In genomic region chr15:85678351-85678895, GRCm38 (mm10) we compare ENCODE assay signal across 9 mouse cellular contexts. TPM values are rescaled to one million over a fixed set of nuclear protein-coding genes. Genes with fewer than 3 reads are reported as not detected.
DNase-seq lines count a peak whose midpoint lies in the region; ATAC-seq and TF ChIP-seq lines count a peak whose summit lies in the region.
"Had no signal": no experiment of that assay in that cellular context is flagged by ENCODE, and none has a peak within 500 bp of the region (broad histone marks: within the 10 kb centered on the region; RNA-seq: fewer than 3 reads in every experiment).

No protein-coding gene starts in this region.

- no peak overlapping the region for H3K9ac ChIP-seq in kidney, postnatal 0 days (ENCODE audit: low read depth, low read length)
- peak overlapping the region; percentile 59 for H3K9ac ChIP-seq in midbrain, embryonic 16.5 days (ENCODE audit: low read depth, low read length)

- ATAC-seq in kidney, postnatal 0 days (replicated peaks; ENCODE audit: low FRiP score, low read depth): no peak
- no peak; the same call in 1 of the 2 replicates for ATAC-seq in midbrain, embryonic 16.5 days
- ATAC-seq in megakaryocyte-erythroid progenitor cell, adult 5-6 weeks (replicated peaks; ENCODE audit: low FRiP score, low TSS enrichment, poor library complexity, severe bottlenecking): no peak

- H3K9me3 ChIP-seq in kidney, postnatal 0 days (replicated peaks; ENCODE audit: low read length): no peaks in the 10 kb centered on the region
- H3K9me3 ChIP-seq in midbrain, embryonic 16.5 days (replicated peaks; ENCODE audit: control insufficient read depth, low read length, poor library complexity, severe bottlenecking): no peaks in the 10 kb centered on the region

- H3K27me3 ChIP-seq in cerebellum, adult 2 months (ENCODE audit: control insufficient read depth, insufficient read depth, low read length): no peaks in the 10 kb centered on the region
- H3K27me3 ChIP-seq in kidney, postnatal 0 days (ENCODE audit: insufficient read depth, low read length): no peaks in the 10 kb centered on the region
- no peaks in the 10 kb centered on the region for H3K27me3 ChIP-seq in midbrain, embryonic 16.5 days (ENCODE audit: control insufficient read depth, insufficient read depth, low read depth, low read length)

- H3K4me3 ChIP-seq in cerebellum, adult 2 months (replicated peaks; ENCODE audit: insufficient read depth, low read depth, low read length): peak overlapping the region; percentile 52
- H3K4me3 ChIP-seq in kidney, postnatal 0 days (replicated peaks; ENCODE audit: low read depth, low read length): no peak overlapping the region
- peak overlapping the region; percentile 28 for H3K4me3 ChIP-seq in midbrain, embryonic 16.5 days (ENCODE audit: low read depth, low read length)

- H3K4me1 ChIP-seq in cerebellum, adult 2 months (ENCODE audit: control insufficient read depth, insufficient read depth, low read length): peaks cover 40% of the 10 kb centered on the region
- peaks cover 36% of the 10 kb centered on the region for H3K4me1 ChIP-seq in kidney, postnatal 0 days (replicated peaks; ENCODE audit: insufficient read depth, low read length)
- peaks cover 36% of the 10 kb centered on the region for H3K4me1 ChIP-seq in midbrain, embryonic 16.5 days (ENCODE audit: control insufficient read depth, insufficient read depth, low read length)

- DNase-seq in cerebellum, adult 2 months: peak; percentile 72 to 76
- DNase-seq in cerebellum, adult 11 months: no peak
- DNase-seq in kidney, postnatal 0 days (ENCODE audit: low spot score): no peak
- DNase-seq in kidney, adult 18-20 months: no peak
- DNase-seq in cerebellum, postnatal 10 days: peak; percentile 63 to 71
- DNase-seq in adrenal gland, adult (ENCODE audit: inconsistent age in 2 of 2, low spot score in 1 of 2): no peak
- DNase-seq: lung, postnatal 14 days had no signal

- no peak for TF ChIP-seq CTCF in cerebellum, adult 2 months (IDR thresholded peaks at IDR 0.05; ENCODE audit: borderline replicate concordance, insufficient read depth, low read depth, low read length)
- TF ChIP-seq CTCF in kidney, postnatal 0 days (IDR thresholded peaks at IDR 0.05; ENCODE audit: low read depth): no peak

- WGBS in cerebellum, adult 2 months: 5% methylated on average over 15 of the region's 15 CpGs
- WGBS in kidney, postnatal 0 days: 75% methylated on average over 15 of the region's 15 CpGs
- WGBS in midbrain, embryonic 16.5 days: 82% methylated on average over 15 of the region's 15 CpGs

- H3K4me2 ChIP-seq in kidney, postnatal 0 days (ENCODE audit: low read length): no peak overlapping the region
- H3K4me2 ChIP-seq in midbrain, embryonic 16.5 days (ENCODE audit: low read length): peak overlapping the region; percentile 54

- H3K27ac ChIP-seq in cerebellum, adult 2 months (ENCODE audit: insufficient read depth, low read length): peak overlapping the region; percentile 95
- H3K27ac ChIP-seq in kidney, postnatal 0 days: 0 out of 2 replicates have a peak overlapping the region, but pooled peaks have one; percentile 13
- peak overlapping the region; percentile 84 for H3K27ac ChIP-seq in midbrain, embryonic 16.5 days (ENCODE audit: low read length)

- 0 out of 2 replicates have a peak, but pooled peaks have one; percentile 19 for TF ChIP-seq POLR2A in cerebellum, adult 2 months (IDR thresholded peaks at IDR 0.05; ENCODE audit: borderline replicate concordance, insufficient read depth, low read length)

- 0 out of 2 replicates have a peak, but pooled peaks cover 10% of the 10 kb centered on the region for H3K36me3 ChIP-seq in kidney, postnatal 0 days (ENCODE audit: insufficient read depth, low read length)
- H3K36me3 ChIP-seq in midbrain, embryonic 16.5 days (ENCODE audit: control insufficient read depth, insufficient read depth, low read length): no peaks in the 10 kb centered on the region

RNA-seq across cellular contexts. Expression of gene Ppara, which starts 56.4 kb away (rescaled TPM):
- polyA plus RNA-seq in cerebellum, adult 2 months (2012; rRNA removed): 1.1 and 1.5 TPM in 2 replicates
- 10.9 and 12.0 TPM in 2 replicates for polyA plus RNA-seq in kidney, postnatal 0 days (2015; fragmentation: Nextera tagmentation; extraction: Ambion mirVana)
- polyA plus RNA-seq in midbrain, embryonic 16.5 days (2015; fragmentation: Nextera tagmentation; extraction: Ambion mirVana): 1.5 and 1.9 TPM in 2 replicates
- total RNA-seq in megakaryocyte-erythroid progenitor cell, adult 5-6 weeks (2014; fragmentation: Nextera tagmentation): not detected in 2 replicates
- not detected in 2 replicates for total RNA-seq in megakaryocyte-erythroid progenitor cell, adult 5-6 weeks (2017)

Comparison
In these comparisons a context has a peak if more than half of its experiments do, and no peak if none do; other contexts are left out.
1. DNase-seq: peak in cerebellum, adult 2 months (2 of 2) and cerebellum, postnatal 10 days (2 of 2); none in cerebellum, adult 11 months (single experiment), kidney, postnatal 0 days (single experiment), kidney, adult 18-20 months (single experiment) and adrenal gland, adult (0 of 2).
2. H3K27ac ChIP-seq: peak in every context shown above with its lines; median percentile 95 in cerebellum, adult 2 months; 84 in midbrain, embryonic 16.5 days; 13 in kidney, postnatal 0 days.